Mouse (Mus musculus): ENCODE measurements at regions not wholly inside any gene's neighbourhood (a gene's known extent, or its start where the extent isn't known, plus 50 kb on each side); places are given as distances from the start of the nearest gene placed in this dataset.
A peak's percentile ranks its signal among the peaks of the same experiment; 100 is the strongest.

- TF ChIP-seq CTCF (IDR thresholded peaks at IDR 0.05; ENCODE audit: low read depth) (no peak), EP300 (IDR thresholded peaks at IDR 0.05; ENCODE audit: low read depth) (0 out of 2 replicates have a peak, but pooled peaks have one; percentile 45)
Observed at GRCm38 (mm10) chr14:88347177-88347576, 124.0 kb downstream of the Pcdh20 start.

Measured in heart, postnatal 0 days (tissue).